Mouse (Mus musculus) lung, postnatal 10 days (tissue): ENCODE data around the gene Cope.

Experiments used
- DNase-seq: peaks from one replicate; pipeline ENCODE4 v3.0.0; 2021

Cope gene

GRCm38 (mm10) chr8:70313399-70313798, 11.1 kb downstream of the Cope start:
- DNase-seq: no peak

GRCm38 (mm10) chr8:70315624-70316510, 13.5 kb downstream of the Cope start, which contains the start of gene Cers1:
Gene Cers1 (plus strand): TSS chr8:70315775.
- DNase-seq: peak; percentile 74

DNA sequence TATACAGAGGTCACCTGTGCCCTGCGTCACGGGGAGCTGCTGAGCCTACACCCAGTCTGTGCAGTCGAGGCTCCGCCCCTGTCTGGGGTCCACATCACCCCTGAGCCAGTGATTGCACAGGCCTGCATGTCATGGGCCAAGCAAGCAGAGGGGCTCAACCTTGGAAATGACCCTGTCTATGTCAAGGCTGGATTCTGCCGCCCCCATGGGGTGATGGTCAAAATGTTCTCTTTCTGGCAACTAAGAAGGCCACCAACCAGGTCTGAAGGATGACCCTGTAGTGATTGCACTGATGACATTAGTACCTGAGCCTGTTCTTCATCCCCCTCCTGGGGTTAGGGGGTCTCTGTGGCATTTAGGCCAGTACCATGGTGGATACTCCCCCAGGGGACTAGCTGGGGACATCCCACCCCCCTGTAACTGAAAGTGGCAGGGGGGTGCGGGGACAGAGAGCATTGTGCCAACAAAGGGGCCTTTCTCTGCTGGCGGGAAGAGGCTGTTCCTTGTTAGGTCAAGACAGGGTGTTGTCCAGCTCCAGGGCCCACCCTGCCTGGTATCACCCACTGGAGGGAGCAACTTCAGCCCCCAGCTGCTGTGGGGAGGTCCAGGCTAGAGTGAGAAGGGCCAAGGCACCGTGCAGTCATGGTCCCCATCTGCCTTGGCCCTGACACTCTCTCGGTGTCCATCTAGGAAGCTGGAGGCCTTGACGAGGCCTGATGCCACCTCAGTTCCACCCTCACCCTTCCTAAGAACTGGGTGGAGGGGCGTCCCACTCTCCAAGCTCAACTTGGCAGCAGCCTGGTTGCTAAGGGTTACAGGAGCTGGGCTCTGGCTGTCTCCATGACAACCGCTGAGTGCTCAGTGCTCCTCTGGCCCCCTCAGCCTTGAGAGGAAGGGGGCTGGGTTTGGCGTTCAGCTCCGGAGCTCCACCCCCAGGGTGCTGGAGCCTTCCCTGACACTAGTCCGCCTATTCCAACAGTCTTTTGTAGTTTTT, 14.5 kb downstream of the Cope start:
- DNase-seq: peak; percentile 82

DNA sequence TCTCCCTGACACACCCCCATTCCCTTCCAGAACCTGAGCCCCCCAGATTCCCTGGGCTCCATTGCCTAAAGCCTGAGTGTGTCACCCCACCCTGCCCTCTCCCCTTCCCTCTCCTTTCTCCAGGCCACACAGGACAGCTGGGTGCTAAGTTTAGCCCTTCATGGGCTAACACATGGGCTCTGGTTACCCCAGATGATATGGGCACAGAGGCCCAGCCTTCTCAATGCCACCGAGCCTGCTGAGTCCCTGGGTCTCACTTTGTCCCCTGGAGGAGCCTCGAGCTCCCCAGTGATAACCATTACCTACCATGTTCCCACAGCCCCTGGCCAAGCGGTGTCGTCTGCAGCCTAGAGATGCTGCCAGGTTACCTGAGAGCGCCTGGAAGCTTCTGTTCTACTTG, 15.6 kb downstream of the Cope start:
- DNase-seq: no peak

GRCm38 (mm10) chr8:70323716-70324115, 21.4 kb downstream of the Cope start:
- DNase-seq: no peak

GRCm38 (mm10) chr8:70327512-70327911, 25.2 kb downstream of the Cope start:
- DNase-seq: no peak

GRCm38 (mm10) chr8:70329124-70329834, 27.0 kb downstream of the Cope start, which contains the start of gene Gdf1:
Gene Gdf1 (plus strand): TSS chr8:70329817.
- peak; percentile 46 for DNase-seq

GRCm38 (mm10) chr8:70329835-70330740, 27.8 kb downstream of the Cope start:
- peak; percentile 35 for DNase-seq

DNA sequence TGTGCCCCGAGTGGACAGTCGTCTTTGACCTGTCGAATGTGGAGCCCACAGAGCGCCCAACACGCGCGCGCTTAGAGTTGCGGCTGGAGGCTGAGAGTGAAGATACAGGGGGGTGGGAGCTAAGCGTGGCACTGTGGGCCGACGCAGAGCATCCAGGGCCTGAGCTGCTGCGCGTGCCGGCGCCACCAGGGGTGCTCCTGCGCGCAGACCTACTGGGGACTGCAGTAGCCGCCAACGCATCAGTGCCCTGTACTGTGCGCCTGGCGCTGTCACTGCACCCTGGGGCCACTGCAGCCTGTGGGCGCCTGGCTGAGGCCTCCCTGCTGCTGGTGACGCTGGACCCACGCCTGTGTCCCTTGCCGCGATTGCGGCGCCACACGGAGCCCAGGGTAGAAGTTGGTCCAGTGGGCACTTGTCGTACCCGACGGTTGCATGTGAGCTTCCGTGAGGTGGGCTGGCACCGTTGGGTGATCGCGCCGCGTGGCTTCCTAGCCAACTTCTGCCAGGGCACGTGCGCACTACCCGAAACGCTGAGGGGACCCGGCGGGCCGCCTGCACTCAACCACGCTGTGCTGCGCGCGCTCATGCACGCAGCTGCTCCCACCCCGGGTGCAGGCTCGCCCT, 28.5 kb downstream of the Cope start:
- peak; percentile 70 for DNase-seq

DNA sequence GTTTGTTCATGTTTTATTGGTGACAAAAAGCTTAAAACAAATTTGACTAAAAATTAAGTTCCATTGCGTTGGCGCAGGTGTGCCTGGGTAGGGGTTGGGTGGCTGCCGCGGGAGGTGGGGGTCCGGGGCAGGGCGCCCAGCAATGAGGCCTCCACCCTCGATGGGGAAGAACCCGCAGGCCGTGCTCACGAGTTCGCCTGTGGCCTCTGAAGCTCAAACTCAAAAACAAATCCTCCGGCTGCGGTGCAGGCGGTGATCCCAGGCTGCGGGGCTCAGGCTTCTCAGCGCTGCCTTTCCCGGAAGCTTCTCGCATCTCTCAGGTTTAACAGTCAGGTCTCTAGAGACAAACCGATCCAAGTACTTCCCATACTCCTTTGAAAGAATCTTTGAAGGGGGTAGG, 29.2 kb downstream of the Cope start:
- no peak for DNase-seq

DNA sequence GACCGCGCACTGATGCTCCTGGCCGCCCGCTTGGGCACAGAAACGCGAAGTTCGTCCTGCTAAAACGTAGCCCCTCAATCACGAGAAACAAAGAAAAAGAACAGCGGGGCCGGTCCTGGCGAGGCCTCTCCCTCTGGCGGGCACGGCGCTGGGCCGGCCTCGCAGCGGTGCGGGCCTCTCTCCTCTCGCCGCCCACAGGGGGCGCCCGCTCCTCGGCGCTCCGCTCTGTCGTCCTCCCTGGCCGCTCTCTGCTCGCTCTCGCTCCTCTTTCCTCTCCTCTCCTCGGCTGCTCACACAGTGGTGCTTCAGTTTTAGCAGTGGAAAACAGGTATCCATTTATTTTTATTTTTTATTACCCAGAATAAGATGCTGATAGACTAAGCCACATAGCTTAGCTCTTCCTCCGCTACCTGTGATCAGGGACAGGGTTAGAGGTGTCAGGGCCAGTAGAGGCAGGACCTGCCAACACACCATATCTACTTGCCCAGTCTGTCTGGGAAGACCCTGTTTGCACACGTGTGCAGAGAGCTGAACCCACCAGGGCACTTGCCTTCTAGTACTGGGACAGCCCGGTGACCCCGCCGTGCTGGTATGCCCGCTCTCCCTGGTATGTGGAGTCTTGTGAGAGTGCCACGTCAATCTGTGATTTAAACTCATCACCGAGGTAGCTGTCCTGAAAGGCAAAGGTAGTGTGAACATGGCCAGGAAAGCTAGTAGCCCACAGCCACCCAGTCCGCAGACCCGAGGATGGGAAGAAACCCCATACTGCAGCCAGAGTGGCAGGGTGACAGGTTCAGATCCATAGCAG, 30.0 kb downstream of the Cope start:
- DNase-seq: peak; percentile 81

- no peak for DNase-seq
These were observed 30.5 kb downstream of the Cope start for GRCm38 (mm10) chr8:70332878-70333202.

GRCm38 (mm10) chr8:70338931-70339330, 36.6 kb downstream of the Cope start:
- DNase-seq: no peak

GRCm38 (mm10) chr8:70340659-70341058, 38.3 kb downstream of the Cope start:
- DNase-seq: no peak

DNA sequence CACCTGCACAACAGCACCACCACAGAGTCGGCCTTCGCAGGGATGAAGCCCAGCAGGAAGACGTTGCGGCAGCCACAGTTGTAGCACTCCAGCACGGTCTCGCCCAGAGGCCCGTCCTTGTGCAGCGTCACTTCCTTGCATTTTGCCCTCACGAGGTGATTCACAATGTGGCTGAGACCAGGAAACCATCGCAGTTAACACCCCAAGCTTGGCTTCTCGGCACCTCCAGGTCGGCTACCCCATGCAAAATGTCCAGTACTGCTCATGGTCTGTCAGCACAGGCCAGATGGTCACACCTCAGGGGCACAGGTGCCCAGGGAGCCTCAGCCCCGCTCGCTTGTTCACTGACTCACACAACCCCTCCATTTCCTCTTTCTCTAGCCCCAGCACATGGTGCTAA, 39.7 kb downstream of the Cope start:
- no peak for DNase-seq

DNA sequence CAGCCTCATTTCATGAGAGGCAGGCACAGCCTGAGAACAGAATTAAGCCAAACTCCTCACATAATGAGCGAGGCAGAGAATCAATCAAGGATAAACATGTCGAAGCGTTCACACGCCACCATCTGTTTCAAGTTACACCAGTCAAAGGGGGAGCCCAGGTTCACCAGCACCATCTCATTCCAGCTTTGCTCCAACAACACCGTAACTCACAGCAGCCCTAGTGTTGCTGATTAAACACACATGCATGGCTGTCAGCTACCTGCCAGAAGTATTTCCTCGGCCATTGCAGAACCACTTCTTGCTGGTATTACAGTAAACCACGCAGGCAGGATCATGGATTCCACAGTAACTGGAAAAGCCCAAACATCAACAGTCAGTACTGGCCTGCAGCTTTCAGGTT, 40.8 kb downstream of the Cope start:
- no peak for DNase-seq

DNA sequence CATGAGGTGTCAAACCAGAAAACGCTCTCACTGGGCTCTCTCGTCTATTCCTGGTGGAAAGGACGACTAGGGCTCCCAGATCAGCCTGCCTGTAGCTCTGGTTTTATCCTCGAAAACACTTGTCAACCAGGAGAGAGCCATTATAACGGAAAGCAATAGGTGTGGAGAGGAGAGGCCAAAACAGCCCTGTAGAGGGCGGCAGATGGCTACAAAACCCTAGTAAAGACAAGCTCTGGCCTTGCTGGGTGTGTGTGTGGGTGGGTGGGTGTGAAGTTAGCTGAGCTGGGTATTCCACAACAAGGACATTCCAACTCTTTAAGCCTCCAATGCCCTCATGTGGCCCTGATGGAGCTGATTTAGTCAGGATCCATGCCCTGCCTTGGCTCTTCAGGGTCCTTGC, 41.4 kb downstream of the Cope start:
- DNase-seq: peak; percentile 60

DNA sequence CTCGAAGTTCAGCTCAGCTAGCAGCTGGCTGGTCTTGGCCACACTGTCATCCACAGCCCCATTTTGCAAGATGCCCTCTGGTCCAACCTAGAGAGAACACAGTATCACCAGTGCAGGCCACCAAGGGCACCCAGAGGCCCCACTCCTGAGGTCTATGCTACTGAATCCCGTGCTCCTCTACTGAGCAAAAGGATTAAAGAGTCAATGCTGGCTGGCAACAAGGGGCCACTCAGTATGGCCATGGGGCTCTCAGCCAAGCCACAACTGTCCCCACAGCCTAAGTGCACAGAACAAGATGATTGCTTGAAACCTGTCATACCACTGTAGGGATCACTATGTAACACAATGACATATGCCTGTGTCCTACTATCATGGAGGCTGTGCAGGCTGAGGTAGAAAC, 42.0 kb downstream of the Cope start:
- no peak for DNase-seq

GRCm38 (mm10) chr8:70347443-70347842, 45.1 kb downstream of the Cope start:
- no peak for DNase-seq

DNA sequence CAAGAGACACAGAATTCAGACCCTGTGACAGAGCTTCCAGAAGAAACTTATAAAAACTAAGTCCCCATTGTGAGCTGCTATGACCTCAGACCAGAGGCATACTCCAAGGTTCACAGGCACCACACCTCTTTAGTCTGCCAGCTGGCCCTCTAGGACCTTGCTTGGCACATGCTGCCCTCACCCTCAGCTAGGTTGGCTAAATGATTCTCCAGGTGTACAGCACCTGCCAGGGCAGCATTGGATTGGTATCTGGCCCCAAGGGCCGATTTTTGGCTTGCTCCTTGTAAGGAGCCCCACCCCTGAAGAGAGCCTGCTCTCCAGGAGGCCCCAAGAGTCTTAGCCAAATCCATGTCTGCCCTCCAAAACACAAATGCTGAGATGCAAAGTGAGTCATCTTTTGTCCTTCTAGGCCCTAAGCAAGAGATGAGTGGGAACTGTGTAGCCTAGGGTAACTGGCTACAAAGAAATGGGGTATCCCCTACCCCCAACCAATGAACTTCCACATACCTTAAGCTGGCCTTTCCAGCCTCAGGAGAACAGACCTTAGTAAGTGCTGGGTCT, 45.6 kb downstream of the Cope start:
- DNase-seq: no peak
